Mouse (Mus musculus) forebrain, embryonic 16.5 days (tissue): ENCODE data around the gene Il7r. TPM values are rescaled to one million over a fixed set of nuclear protein-coding genes. Genes with fewer than 3 reads are reported as not detected.

ENCODE experiments used
- ATAC-seq: fragments of 200-750 bp; cut with Nextera tagmentation; 2 replicates; pipeline ENCODE4 v1.8.0; 2017; ENCODE audit warnings: mild to moderate bottlenecking, moderate library complexity
- H3K27ac ChIP-seq: fragments of 300-500 bp; sonication (generic); 2 replicates; pipeline ENCODE4 v1.5.1; 2014; ENCODE audit warnings: low read length, control low read depth
- H3K27me3 ChIP-seq: fragments of 300-500 bp; sonication (generic); replicated peaks from 2 replicates; pipeline ENCODE4 v1.6.1; 2014; ENCODE audit warnings: low read length; ENCODE audit not compliant: control insufficient read depth, insufficient read depth
- H3K36me3 ChIP-seq: fragments of 300-500 bp; sonication (generic); 2 replicates; pipeline ENCODE4 v1.6.1; 2014; ENCODE audit not compliant: control insufficient read depth, insufficient read depth
- H3K4me1 ChIP-seq: fragments of 300-500 bp; sonication (generic); replicated peaks from 2 replicates; pipeline ENCODE4 v1.6.1; 2014; ENCODE audit warnings: low read length; ENCODE audit not compliant: control insufficient read depth, insufficient read depth
- H3K4me2 ChIP-seq: fragments of 300-500 bp; sonication (generic); 2 replicates; pipeline ENCODE4 v1.6.1; 2014; ENCODE audit warnings: mild to moderate bottlenecking, low read length, control low read depth
- H3K4me3 ChIP-seq: fragments of 300-500 bp; sonication (generic); replicated peaks from 2 replicates; pipeline ENCODE4 v1.5.1; 2014; ENCODE audit warnings: mild to moderate bottlenecking, low read length, control low read depth
- H3K9ac ChIP-seq: fragments of 300-500 bp; sonication (generic); replicated peaks from 2 replicates; pipeline ENCODE4 v1.6.1; 2014; ENCODE audit warnings: low read depth, low read length, control low read depth
- H3K9me3 ChIP-seq: fragments of 300-500 bp; sonication (generic); 2 replicates; pipeline ENCODE4 v1.6.1; 2016; ENCODE audit warnings: low read length; ENCODE audit not compliant: control insufficient read depth
- whole genome bisulfite sequencing: fragments of 180-500 bp; shearing (Covaris S2); extraction: QIAGEN DNeasy Blood & Tissue Kit; methylation state at CpG from one replicate; pipeline ENCODE4 v1.1.7; 2014; 5-methylcytosine and 5-hydroxymethylcytosine counted together
- polyA plus RNA-seq: library from polyadenylated mRNA; unstranded; fragments of >200 nt; fragmentation: Nextera tagmentation; extraction: Ambion mirVana; gene quantifications from 2 replicates; pipeline ENCODE4 v1.2.1, GENCODE M21; 2015

Gene Il7r
- polyA plus RNA-seq, 1 experiment from 2014 or later, result not detected

DNA sequence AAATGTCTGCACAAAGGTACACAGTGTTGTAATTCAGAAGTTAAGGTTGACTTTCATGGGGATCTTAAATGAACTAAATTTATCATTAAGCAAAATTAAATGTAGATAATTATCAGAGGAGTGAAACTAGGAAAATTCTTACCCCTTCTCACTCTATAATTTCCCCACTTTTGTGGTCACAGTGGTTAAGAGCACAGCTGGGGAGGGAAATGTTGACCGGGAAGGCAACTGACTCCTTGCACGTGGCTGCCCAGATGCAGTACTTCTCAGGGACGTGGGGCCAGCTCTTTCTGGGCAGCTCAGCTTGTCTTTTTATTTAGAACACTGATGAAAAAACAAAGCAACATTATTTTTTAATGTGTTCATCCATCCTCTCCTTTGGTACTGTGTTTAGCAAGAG, 37.9 kb downstream of the Il7r start:
- Histone ChIP-seq H3K27ac (no peak overlapping the region), H3K4me3 (no peak overlapping the region), H3K9ac (no peak overlapping the region), H3K4me1 (no peaks in the 10 kb centered on the region), H3K27me3 (no peaks in the 10 kb centered on the region), H3K9me3 (no peaks in the 10 kb centered on the region), H3K4me2 (no peak overlapping the region), H3K36me3 (no peaks in the 10 kb centered on the region)
- 86% methylated on average over 3 of the region's 3 CpGs for WGBS
- no peak for ATAC-seq

DNA sequence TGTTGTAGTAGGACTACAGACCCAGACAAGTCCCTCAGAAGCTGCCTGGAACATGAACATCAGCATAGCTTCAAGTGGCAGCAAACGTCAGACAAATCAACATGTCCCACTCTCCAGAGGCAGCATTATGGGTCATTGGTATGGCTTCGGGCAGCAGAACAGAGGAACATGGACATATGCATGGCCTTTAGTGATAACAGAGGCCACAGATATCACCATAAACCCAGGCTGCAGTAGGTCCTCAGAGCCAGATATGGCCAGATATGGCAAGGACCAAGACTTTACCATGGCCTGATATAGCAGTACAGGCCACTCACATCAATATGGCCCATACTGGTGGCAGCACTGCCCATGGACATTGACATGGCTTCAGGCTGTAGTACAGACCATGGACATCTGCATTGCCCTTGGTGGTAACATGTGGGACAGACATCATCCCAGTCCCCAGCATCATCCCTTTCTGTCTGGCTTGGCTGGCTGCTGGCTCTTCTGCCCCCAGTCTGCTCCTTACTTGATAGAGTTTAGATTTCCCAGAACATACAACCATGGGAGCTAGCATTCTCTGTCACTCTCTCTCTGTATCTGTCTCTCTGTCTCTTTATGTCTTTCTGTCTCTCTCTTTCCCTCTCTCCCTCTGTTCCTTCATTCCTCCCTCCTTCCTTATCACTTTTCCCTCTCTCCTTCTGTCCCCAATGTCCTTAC, 40.4 kb downstream of the Il7r start:
- 93% methylated on average over 2 of the region's 2 CpGs for WGBS
- Histone ChIP-seq H3K4me1 (no peaks in the 10 kb centered on the region), H3K27ac (no peak overlapping the region), H3K36me3 (no peaks in the 10 kb centered on the region), H3K4me2 (no peak overlapping the region), H3K9me3 (no peaks in the 10 kb centered on the region), H3K9ac (no peak overlapping the region), H3K27me3 (no peaks in the 10 kb centered on the region), H3K4me3 (no peak overlapping the region)
- ATAC-seq, result no peak

DNA sequence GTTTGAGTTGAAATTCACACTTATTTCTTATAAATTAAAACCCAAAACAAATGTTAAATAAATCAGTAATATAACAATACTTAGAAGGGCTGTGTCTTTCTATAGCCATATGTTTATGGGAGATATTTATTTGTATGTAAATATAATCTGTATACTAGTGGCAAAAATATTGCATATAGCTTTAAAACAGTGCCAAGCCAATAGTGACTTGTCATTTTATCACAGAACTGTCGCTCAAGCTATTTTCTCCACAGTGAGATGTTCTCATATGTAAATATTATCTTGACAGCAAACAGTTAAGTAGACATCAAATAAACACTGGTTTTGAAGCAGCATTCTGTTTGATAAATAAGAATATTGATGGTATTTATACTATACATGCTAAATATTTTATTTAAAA, 56.8 kb downstream of the Il7r start:
- no peak overlapping the region for H3K4me3 ChIP-seq
- H3K4me2 ChIP-seq, result no peak overlapping the region
- H3K27me3 ChIP-seq, result no peaks in the 10 kb centered on the region
- H3K4me1 ChIP-seq, result no peaks in the 10 kb centered on the region
- no peaks in the 10 kb centered on the region for H3K9me3 ChIP-seq
- no peak overlapping the region for H3K27ac ChIP-seq
- 95% methylated on average over 1 of the region's 1 CpGs for WGBS
- ATAC-seq, result no peak
- no peak overlapping the region for H3K9ac ChIP-seq
- H3K36me3 ChIP-seq, result no peaks in the 10 kb centered on the region

DNA sequence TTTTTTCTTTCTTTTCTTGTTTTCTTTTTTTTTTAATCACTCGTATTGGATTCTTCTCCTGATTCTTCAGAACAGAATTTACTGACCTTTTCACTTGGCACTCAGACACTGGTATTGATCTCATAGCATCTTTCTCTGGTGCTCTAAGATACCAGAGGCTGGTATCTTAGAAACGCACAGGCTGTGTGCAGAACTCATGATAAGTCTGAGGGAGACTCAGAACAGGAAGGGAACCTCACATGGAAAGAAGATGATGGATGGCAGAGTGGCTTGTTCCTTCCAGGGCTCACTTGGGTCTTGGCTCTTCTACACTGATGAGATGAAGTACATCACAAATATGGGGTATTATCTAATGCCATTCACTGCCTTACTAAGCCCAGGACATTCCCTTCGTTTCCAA, 57.4 kb downstream of the Il7r start:
- 67% methylated on average over 3 of the region's 3 CpGs for WGBS
- no peaks in the 10 kb centered on the region for H3K9me3 ChIP-seq
- H3K4me3 ChIP-seq, result no peak overlapping the region
- no peaks in the 10 kb centered on the region for H3K27me3 ChIP-seq
- no peaks in the 10 kb centered on the region for H3K4me1 ChIP-seq
- H3K9ac ChIP-seq, result no peak overlapping the region
- no peak for ATAC-seq
- no peaks in the 10 kb centered on the region for H3K36me3 ChIP-seq
- no peak overlapping the region for H3K27ac ChIP-seq
- H3K4me2 ChIP-seq, result no peak overlapping the region

DNA sequence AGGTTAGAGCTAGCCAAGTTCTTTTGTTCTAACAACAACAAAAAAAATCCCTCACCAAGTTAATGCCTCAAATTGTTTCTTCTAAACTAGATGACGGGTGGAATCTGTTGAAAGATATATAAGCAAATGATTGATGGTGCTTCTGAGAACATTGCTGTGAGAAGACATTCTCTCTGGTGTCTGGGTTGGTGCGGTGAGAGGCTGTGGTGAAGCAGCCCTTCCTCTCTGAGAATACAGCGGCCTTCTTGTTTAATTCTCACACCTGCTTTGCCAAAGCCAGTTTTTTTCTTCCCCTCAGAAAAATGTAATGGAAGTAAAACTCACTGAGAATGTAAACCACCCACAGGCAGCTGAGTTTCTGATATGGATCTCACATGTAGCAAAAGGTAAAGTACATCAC, 57.8 kb downstream of the Il7r start:
- Histone ChIP-seq H3K36me3 (no peaks in the 10 kb centered on the region), H3K27ac (no peak overlapping the region), H3K27me3 (no peaks in the 10 kb centered on the region), H3K4me3 (no peak overlapping the region), H3K4me2 (no peak overlapping the region), H3K4me1 (no peaks in the 10 kb centered on the region), H3K9me3 (no peaks in the 10 kb centered on the region), H3K9ac (no peak overlapping the region)
- WGBS, result 76% methylated on average over 3 of the region's 3 CpGs
- ATAC-seq, result no peak

DNA sequence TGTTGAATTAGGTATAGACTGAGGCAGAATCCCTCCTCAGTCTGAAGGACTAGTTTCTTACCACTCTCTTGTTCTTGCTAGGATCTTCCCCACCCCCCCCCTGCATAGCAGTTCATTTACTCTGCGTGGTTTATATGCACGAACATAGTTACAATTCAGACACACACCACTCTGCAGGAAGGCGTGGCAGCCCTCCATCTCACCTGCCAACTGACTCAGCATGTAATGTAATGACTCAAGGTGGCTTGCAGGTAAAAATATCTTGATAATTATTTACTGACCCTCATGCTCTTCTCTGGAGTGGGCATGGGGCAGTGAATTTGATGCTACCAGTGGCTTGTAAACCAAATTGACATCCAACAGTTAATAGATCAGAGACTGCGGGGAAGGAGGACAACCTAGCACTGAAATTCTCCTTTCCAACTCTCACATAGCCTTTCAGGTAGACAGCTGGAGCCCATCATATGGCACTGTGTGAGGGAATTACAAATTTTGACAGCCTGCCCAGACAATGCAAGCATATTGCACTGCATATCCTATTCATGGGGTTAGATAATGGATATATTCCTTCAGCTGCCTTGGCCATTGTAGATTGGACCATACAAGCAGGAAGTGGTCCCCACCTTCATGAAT, 58.8 kb downstream of the Il7r start:
- H3K27me3 ChIP-seq, result no peaks in the 10 kb centered on the region
- WGBS, result 91% methylated on average over 4 of the region's 4 CpGs

DNA sequence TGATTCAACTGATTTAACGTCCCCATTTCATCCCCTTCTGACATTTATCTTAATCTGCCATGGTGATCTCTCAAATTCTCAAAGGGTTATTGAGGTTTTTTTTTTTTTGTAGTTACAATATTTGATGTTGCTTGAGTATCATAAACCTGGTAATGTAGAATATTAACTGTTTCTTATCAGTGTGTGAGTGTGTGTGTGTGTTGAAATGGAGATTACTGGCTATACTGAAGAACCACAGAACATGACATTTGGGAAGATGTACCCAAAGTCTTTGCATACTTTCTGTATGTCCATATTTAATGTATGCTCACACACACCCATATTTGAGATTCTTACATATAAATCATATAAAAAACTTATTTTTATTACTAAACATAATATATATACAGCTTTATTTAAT, 65.9 kb downstream of the Il7r start:
- H3K4me2 ChIP-seq, result no peak overlapping the region
- no peaks in the 10 kb centered on the region for H3K9me3 ChIP-seq
- no peak overlapping the region for H3K4me3 ChIP-seq
- H3K4me1 ChIP-seq, result no peaks in the 10 kb centered on the region
- no peak overlapping the region for H3K27ac ChIP-seq
- no peak for ATAC-seq
- no peak overlapping the region for H3K9ac ChIP-seq
- H3K36me3 ChIP-seq, result no peaks in the 10 kb centered on the region
- WGBS, result 61% methylated on average over 1 of the region's 1 CpGs
- H3K27me3 ChIP-seq, result no peaks in the 10 kb centered on the region

More for the DNA sequence above, 58.8 kb downstream of the Il7r start:
- no peak overlapping the region for H3K4me3 ChIP-seq
- no peaks in the 10 kb centered on the region for H3K36me3 ChIP-seq
- no peak overlapping the region for H3K27ac ChIP-seq
- H3K9me3 ChIP-seq, result no peaks in the 10 kb centered on the region
- no peak for ATAC-seq
- H3K9ac ChIP-seq, result no peak overlapping the region
- H3K4me2 ChIP-seq, result no peak overlapping the region
- H3K4me1 ChIP-seq, result no peaks in the 10 kb centered on the region

DNA sequence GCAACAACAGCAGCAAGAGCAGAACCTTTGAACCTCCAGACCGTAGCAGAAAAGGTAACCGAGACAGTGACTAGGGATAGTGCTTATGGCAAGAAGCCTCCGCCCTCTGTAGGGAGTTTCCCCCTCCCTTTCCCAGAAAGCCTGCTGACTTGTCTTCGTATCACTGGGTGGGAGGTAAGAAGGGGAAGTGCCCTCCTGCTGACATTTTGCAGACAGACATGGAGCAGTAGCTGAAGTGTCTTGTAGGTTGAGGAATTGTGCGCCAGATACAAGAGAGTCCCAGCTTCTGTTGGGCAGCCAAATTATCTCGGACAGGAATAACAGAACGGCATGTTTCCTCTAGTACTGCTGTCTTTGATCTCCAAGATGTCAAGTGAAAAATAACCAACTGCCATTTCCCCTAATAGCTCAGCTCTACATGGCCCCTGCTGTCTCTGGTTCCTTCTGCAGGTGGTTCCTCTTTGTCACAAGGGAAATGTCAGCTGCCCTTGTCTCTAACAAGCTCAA, 66.4 kb downstream of the Il7r start:
- Histone ChIP-seq H3K9ac (no peak overlapping the region), H3K4me3 (no peak overlapping the region)
- WGBS, result 72% methylated on average over 7 of the region's 7 CpGs

More for the DNA sequence above, 66.4 kb downstream of the Il7r start:
- no peak for ATAC-seq
- H3K36me3 ChIP-seq, result no peaks in the 10 kb centered on the region
- H3K27me3 ChIP-seq, result no peaks in the 10 kb centered on the region
- no peak overlapping the region for H3K4me2 ChIP-seq
- no peak overlapping the region for H3K27ac ChIP-seq
- H3K9me3 ChIP-seq, result no peaks in the 10 kb centered on the region
- no peaks in the 10 kb centered on the region for H3K4me1 ChIP-seq
